Comparison of ENCODE assay signal across 8 mouse cellular contexts in the genomic region with DNA sequence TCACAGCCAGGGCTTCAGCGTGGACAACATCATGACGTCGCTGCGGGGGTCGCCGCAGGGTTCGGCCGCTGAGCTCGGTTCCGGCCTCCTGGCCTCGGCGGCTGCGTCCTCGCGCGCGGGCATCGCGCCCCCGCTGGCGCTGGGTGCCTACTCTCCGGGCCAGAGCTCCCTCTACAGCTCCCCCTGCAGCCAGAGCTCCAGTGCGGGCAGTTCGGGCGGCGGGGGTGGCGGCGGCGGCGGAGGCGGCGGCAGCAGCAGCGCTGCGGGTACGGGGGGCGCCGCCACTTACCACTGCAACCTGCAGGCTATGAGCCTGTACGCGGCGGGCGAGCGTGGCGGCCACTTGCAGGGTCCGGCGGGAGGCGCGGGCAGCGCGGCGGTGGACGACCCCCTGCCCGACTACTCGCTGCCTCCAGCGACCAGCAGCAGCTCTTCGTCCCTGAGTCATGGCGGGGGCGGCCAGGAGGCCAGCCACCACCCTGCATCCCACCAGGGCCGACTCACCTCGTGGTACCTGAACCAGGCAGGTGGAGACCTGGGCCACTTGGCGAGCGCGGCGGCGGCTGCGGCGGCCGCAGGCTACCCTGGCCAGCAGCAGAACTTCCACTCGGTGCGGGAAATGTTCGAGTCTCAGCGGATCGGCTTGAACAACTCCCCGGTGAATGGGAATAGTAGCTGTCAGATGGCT. TPM values are rescaled to one million over a fixed set of nuclear protein-coding genes. Genes with fewer than 3 reads are reported as not detected.
DNase-seq lines count a peak whose midpoint lies in the region; ATAC-seq and TF ChIP-seq lines count a peak whose summit lies in the region.

No protein-coding gene starts in this region.

- no peaks in the 10 kb centered on the region for H3K36me3 ChIP-seq in heart, embryonic 11.5 days (ENCODE audit: control insufficient read depth, insufficient read depth, low read length)
- H3K36me3 ChIP-seq in kidney, embryonic 16.5 days (ENCODE audit: insufficient read depth, low read length): 0 out of 2 replicates have a peak, but pooled peaks cover 4% of the 10 kb centered on the region

- peak; percentile 14 for TF ChIP-seq CTCF in left cerebral cortex, adult 2 months (IDR thresholded peaks at IDR 0.05)

- H3K4me3 ChIP-seq in left cerebral cortex, adult 2 months: peak overlapping the region; percentile 44
- peak overlapping the region; percentile 70 for H3K4me3 ChIP-seq in heart, embryonic 11.5 days (ENCODE audit: low read depth, low read length)
- H3K4me3 ChIP-seq in kidney, embryonic 16.5 days (ENCODE audit: low read length): peak overlapping the region; percentile 87

- H3K9me3 ChIP-seq in heart, embryonic 11.5 days (replicated peaks; ENCODE audit: control insufficient read depth, low read length): no peaks in the 10 kb centered on the region
- no peaks in the 10 kb centered on the region for H3K9me3 ChIP-seq in kidney, embryonic 16.5 days (ENCODE audit: low read length)

- H3K27ac ChIP-seq in left cerebral cortex, adult 2 months: peak overlapping the region; percentile 50
- peak overlapping the region; percentile 99 for H3K27ac ChIP-seq in heart, embryonic 11.5 days (ENCODE audit: low read depth, low read length)
- H3K27ac ChIP-seq in kidney, embryonic 16.5 days (ENCODE audit: low read length): peak overlapping the region; percentile 99

- intact Hi-C loops in left cerebral cortex, adult 2 months (cut with DNase I): no loop called here

- H3K9ac ChIP-seq in heart, embryonic 11.5 days (ENCODE audit: low read depth, low read length): peak overlapping the region; percentile 92
- H3K9ac ChIP-seq in kidney, embryonic 16.5 days (replicated peaks; ENCODE audit: low read length): peak overlapping the region; percentile 98

- H3K4me2 ChIP-seq in heart, embryonic 11.5 days: peak overlapping the region; percentile 91
- H3K4me2 ChIP-seq in kidney, embryonic 16.5 days (replicated peaks; ENCODE audit: low read depth, low read length): peak overlapping the region; percentile 83

- DNase-seq in left cerebral cortex, adult 2 months (ENCODE audit: extremely low spot score in 1 of 2, low spot score in 2 of 2): no peak
- no peak for DNase-seq in left cerebral cortex, adult 8-10 months (ENCODE audit: low spot score in 2 of 2)
- DNase-seq in adrenal gland, postnatal 36 days: peak; percentile 77 to 81
- peak; percentile 54 for DNase-seq in testis, postnatal 10 days (ENCODE audit: low spot score)
- DNase-seq in left cerebral cortex, adult 9 months (ENCODE audit: low spot score in 2 of 2): no peak

- no peak for ATAC-seq in heart, embryonic 11.5 days (replicated peaks; ENCODE audit: insufficient number of reproducible peaks, low FRiP score, low TSS enrichment)
- no peak for ATAC-seq in kidney, embryonic 16.5 days (ENCODE audit: low FRiP score, low TSS enrichment)
- ATAC-seq in megakaryocyte, adult 5-6 weeks (ENCODE audit: poor library complexity, severe bottlenecking): 0 out of 2 replicates have a peak, but pooled peaks have one; percentile 14

- WGBS in heart, embryonic 11.5 days (ENCODE audit: insufficient replicate concordance): 2% methylated on average over 70 of the region's 73 CpGs
- under 1% methylated on average over 49 of the region's 73 CpGs for WGBS in kidney, embryonic 16.5 days

- H3K27me3 ChIP-seq in heart, embryonic 11.5 days (ENCODE audit: control insufficient read depth, insufficient read depth, low read length): peaks cover 72% of the 10 kb centered on the region
- peaks cover 10% of the 10 kb centered on the region for H3K27me3 ChIP-seq in kidney, embryonic 16.5 days (ENCODE audit: insufficient read depth, low read length)

- peaks cover 12% of the 10 kb centered on the region; the same call in 1 of the 2 replicates for H3K4me1 ChIP-seq in heart, embryonic 11.5 days (ENCODE audit: control insufficient read depth, insufficient read depth, low read length)
- peaks cover 34% of the 10 kb centered on the region for H3K4me1 ChIP-seq in kidney, embryonic 16.5 days (ENCODE audit: insufficient read depth, low read length)

RNA-seq across cellular contexts. Expression of a gene that starts 1.8 kb away (rescaled TPM):
- 1 to 10 TPM; 4.8 to 6.1 TPM for total RNA-seq in left cerebral cortex, adult 2 months (2021)
- 1 to 10 TPM; 4.2 to 5.4 (median 5.0) TPM for total RNA-seq in left cerebral cortex, adult 8-10 months (2022)
- 1 to 10 TPM; 9.3 to 9.4 TPM for total RNA-seq in adrenal gland, postnatal 36 days (2021)
- 4.0 and 4.2 TPM in 2 replicates for polyA plus RNA-seq in heart, embryonic 11.5 days (2014; fragmentation: Nextera tagmentation; extraction: Ambion mirVana)
- 2.3 and 3.3 TPM in 2 replicates for polyA plus RNA-seq in kidney, embryonic 16.5 days (2015; fragmentation: Nextera tagmentation; extraction: Ambion mirVana)
- total RNA-seq in megakaryocyte, adult 5-6 weeks (2015): 0.18 and 0.30 TPM in 2 replicates
- 0.07 and 0.28 TPM in 2 replicates for total RNA-seq in megakaryocyte, adult 5-6 weeks (2017)

Comparison
In these comparisons a context has a peak if more than half of its experiments do, and no peak if none do; other contexts are left out.
1. DNase-seq: peak in adrenal gland, postnatal 36 days (2 of 2) and testis, postnatal 10 days (single experiment); none in left cerebral cortex, adult 2 months (0 of 2), left cerebral cortex, adult 8-10 months (0 of 2) and left cerebral cortex, adult 9 months (0 of 2).
2. RNA of a gene that starts 1.8 kb away (total RNA-seq): 9.3 to 9.4 TPM in adrenal gland, postnatal 36 days, 4.8 to 6.1 TPM in left cerebral cortex, adult 2 months and 4.2 to 5.4 TPM in left cerebral cortex, adult 8-10 months; 0.07 to 0.30 TPM in megakaryocyte, adult 5-6 weeks; every median in the first group is over 4 times any median in the second.
3. Peak in every context shown above with its lines, with median percentiles within 50 percentile points of each other: H3K27ac ChIP-seq and H3K4me3 ChIP-seq.